Mouse (Mus musculus) left cerebral cortex, postnatal 25 days (tissue): ENCODE measurements around the gene Hspa1b. TPM values are rescaled to one million over a fixed set of nuclear protein-coding genes. Genes with fewer than 3 reads are reported as not detected.

ENCODE experiments used
- total RNA-seq, 2 experiments: library from RNA; stranded (reverse); gene quantifications; 2 replicates each; pipeline ENCODE4 v1.2.3; 2021

Hspa1b gene
- total RNA-seq, 2 experiments from 2014 or later, result 9.9 to 15.0 TPM

Other genes with a start within 250 kb of the Hspa1b start
- 10 to 100 TPM in 1 of 2 experiments, 1 to 10 TPM in 1; 7.6 to 10.3 TPM for gene C4b, start 215.4 kb downstream of the Hspa1b start, total RNA-seq
- not detected for gene Cyp21a1, start 154.7 kb downstream of the Hspa1b start, total RNA-seq
- gene Stk19, start 122.3 kb downstream of the Hspa1b start, total RNA-seq, result 10 to 100 TPM; 52.2 to 57.6 TPM
- 10 to 100 TPM; 35.9 to 37.1 TPM for gene Dxo, start 122.2 kb downstream of the Hspa1b start, total RNA-seq
- 10 to 100 TPM; 64.0 to 65.9 TPM for gene Skiv2l, start 109.0 kb downstream of the Hspa1b start, total RNA-seq
- 10 to 100 TPM; 30.9 to 37.9 TPM for gene Nelfe, start 108.8 kb downstream of the Hspa1b start, total RNA-seq
- gene Cfb, start 96.7 kb downstream of the Hspa1b start, total RNA-seq, result under 1 TPM in 1 of 2 experiments, not detected in 1; 0.30 TPM
- 1 to 10 TPM; 6.9 to 7.3 TPM for gene Zbtb12, start 79.8 kb downstream of the Hspa1b start, total RNA-seq
- not detected for gene Gm20547, start 77.2 kb downstream of the Hspa1b start, total RNA-seq
- gene C2, start 61.0 kb downstream of the Hspa1b start, total RNA-seq, result 1 to 10 TPM; 1.5 to 3.6 TPM
- gene Ehmt2, start 60.8 kb downstream of the Hspa1b start, total RNA-seq, result 100 to 1,000 TPM; 166 to 167 TPM
- under 1 TPM; 0.55 to 0.66 TPM for gene Slc44a4, start 44.8 kb downstream of the Hspa1b start, total RNA-seq
- 10 to 100 TPM; 42.9 to 44.0 TPM for gene Neu1, start 28.0 kb downstream of the Hspa1b start, total RNA-seq
- not detected for gene Gm20481, start 10.7 kb upstream of the Hspa1b start, total RNA-seq
- gene Hspa1a, start 12.9 kb upstream of the Hspa1b start, total RNA-seq, result 10 to 100 TPM; 10.8 to 12.6 TPM
- under 1 TPM; 0.27 to 0.34 TPM for gene Hspa1l, start 13.5 kb upstream of the Hspa1b start, total RNA-seq
- 10 to 100 TPM; 17.3 to 18.0 TPM for gene Lsm2, start 22.6 kb upstream of the Hspa1b start, total RNA-seq
- 10 to 100 TPM; 38.0 to 44.7 TPM for gene Vars, start 41.7 kb upstream of the Hspa1b start, total RNA-seq
- under 1 TPM; 0.30 to 0.37 TPM for gene Vwa7, start 57.3 kb upstream of the Hspa1b start, total RNA-seq
- under 1 TPM; 0.60 to 0.83 TPM for gene Sapcd1, start 68.8 kb upstream of the Hspa1b start, total RNA-seq
- gene Msh5, start 87.5 kb upstream of the Hspa1b start, total RNA-seq, result under 1 TPM; 0.76 to 0.96 TPM
- gene Clic1, start 90.7 kb upstream of the Hspa1b start, total RNA-seq, result 10 to 100 TPM in 1 of 2 experiments, 1 to 10 TPM in 1; 9.9 to 11.6 TPM
- gene Ddah2, start 99.8 kb upstream of the Hspa1b start, total RNA-seq, result 10 to 100 TPM; 12.1 to 12.5 TPM
- gene Ly6g6c, start 106.2 kb upstream of the Hspa1b start, total RNA-seq, result not detected
- not detected for gene Mpig6b, start 106.9 kb upstream of the Hspa1b start, total RNA-seq
- gene Ly6g6e, start 117.7 kb upstream of the Hspa1b start, total RNA-seq, result 1 to 10 TPM; 2.4 to 2.7 TPM
- gene Ly6g6d, start 118.8 kb upstream of the Hspa1b start, total RNA-seq, result 1 to 10 TPM in 1 of 2 experiments, under 1 TPM in 1; 0.69 to 1.9 TPM
- gene Ly6g6f, start 126.4 kb upstream of the Hspa1b start, total RNA-seq, result not detected
- 100 to 1,000 TPM; 107 to 109 TPM for gene Abhd16a, start 130.0 kb upstream of the Hspa1b start, total RNA-seq
- not detected for gene Ly6g5c, start 149.0 kb upstream of the Hspa1b start, total RNA-seq
- gene Ly6g5b, start 156.2 kb upstream of the Hspa1b start, total RNA-seq, result under 1 TPM; 0.69 to 0.94 TPM
- 10 to 100 TPM; 13.1 to 15.2 TPM for gene Gpank1, start 162.2 kb upstream of the Hspa1b start, total RNA-seq
- gene Csnk2b, start 162.8 kb upstream of the Hspa1b start, total RNA-seq, result 100 to 1,000 TPM; 183 to 185 TPM
- 10 to 100 TPM; 24.1 to 29.8 TPM for gene D17H6S53E, start 167.1 kb upstream of the Hspa1b start, total RNA-seq
- gene Apom, start 172.8 kb upstream of the Hspa1b start, total RNA-seq, result not detected
- 100 to 1,000 TPM; 286 to 292 TPM for gene Bag6, start 175.9 kb upstream of the Hspa1b start, total RNA-seq
- 100 to 1,000 TPM; 268 to 285 TPM for gene Prrc2a, start 205.7 kb upstream of the Hspa1b start, total RNA-seq
- 10 to 100 TPM; 10.8 to 11.1 TPM for gene Aif1, start 216.8 kb upstream of the Hspa1b start, total RNA-seq
- 10 to 100 TPM in 1 of 2 experiments, 1 to 10 TPM in 1; 6.1 to 10.1 TPM for gene Lst1, start 229.2 kb upstream of the Hspa1b start, total RNA-seq
- gene Ltb, start 235.2 kb upstream of the Hspa1b start, total RNA-seq, result under 1 TPM; 0.64 to 0.99 TPM
- gene Tnf, start 242.8 kb upstream of the Hspa1b start, total RNA-seq, result not detected
- gene Lta, start 246.1 kb upstream of the Hspa1b start, total RNA-seq, result under 1 TPM; 0.34 to 0.39 TPM